Mouse (Mus musculus) small intestine, adult 2 months (tissue): Measurements from ENCODE around the gene Clba1.

Experiments used
- CTCF ChIP-seq: fragments of 200-500 bp; IDR thresholded peaks from 2 replicates; pipeline ENCODE4 v1.5.1; 2012; ENCODE audit warnings: low read depth, mild to moderate bottlenecking, control low read depth, inconsistent platforms, low read length, moderate library complexity, mixed read lengths; ENCODE audit not compliant: insufficient replicate concordance, insufficient read length; ENCODE audit errors: extremely low read depth
- POLR2A ChIP-seq: fragments of 200-500 bp; IDR thresholded peaks from 2 replicates; pipeline ENCODE4 v1.6.1; 2012; ENCODE audit warnings: low read depth, mild to moderate bottlenecking, control low read depth, inconsistent platforms, low read length, moderate library complexity

DNA sequence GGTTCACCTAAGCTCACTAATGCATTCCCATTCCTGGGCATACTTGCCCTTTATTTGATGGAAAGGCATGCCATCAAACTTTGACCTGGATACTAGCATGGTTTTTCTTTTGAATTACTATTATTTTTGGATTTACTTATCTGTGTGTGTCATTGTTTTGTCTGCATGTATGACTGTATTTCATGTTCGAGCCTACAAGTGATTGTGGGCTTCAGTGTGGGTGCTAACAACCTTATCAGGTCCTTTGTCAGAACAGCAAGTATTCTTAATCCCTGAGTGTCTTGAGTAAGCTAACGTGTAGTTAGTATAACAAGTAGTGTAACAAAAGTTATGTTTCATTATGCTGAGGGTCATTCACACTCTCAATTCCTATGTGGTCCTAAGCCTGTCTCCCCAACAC is 21.4 kb downstream of the Clba1 start:
- TF ChIP-seq CTCF, result no peak
- no peak for TF ChIP-seq POLR2A
